Mouse (Mus musculus): Measurements from ENCODE around the gene Bcl3. TPM values are rescaled to one million over a fixed set of nuclear protein-coding genes. Genes with fewer than 3 reads are reported as not detected.
"Not testable (repeated sequence)": the region's sequence is repeated elsewhere in the genome, so short reads cannot be mapped to it uniquely, and the experiment has no call there.

Bcl3 gene
- polyA plus RNA-seq, 1 experiment from 2014 or later = 0.64 TPM

GRCm38 (mm10) chr7:19795236-19795635, 27.3 kb downstream of the Bcl3 start:
- H3K4me2 ChIP-seq (replicated peaks) = no peak overlapping the region
- no peak overlapping the region for H3K27ac ChIP-seq (replicated peaks)
- H3K9me3 ChIP-seq = no peaks in the 10 kb centered on the region
- peaks cover 44% of the 10 kb centered on the region for H3K27me3 ChIP-seq
- H3K4me3 ChIP-seq = no peak overlapping the region
- ATAC-seq (ENCODE audit: low FRiP score, low read depth) = no peak
- no peaks in the 10 kb centered on the region for H3K36me3 ChIP-seq
- H3K9ac ChIP-seq (replicated peaks) = no peak overlapping the region
- no peaks in the 10 kb centered on the region for H3K4me1 ChIP-seq
- 60% methylated on average over 2 of the region's 2 CpGs for WGBS

- Histone ChIP-seq H3K27ac (replicated peaks) (no peak overlapping the region), H3K9me3 (no peaks in the 10 kb centered on the region), H3K9ac (replicated peaks) (no peak overlapping the region), H3K36me3 (no peaks in the 10 kb centered on the region), H3K27me3 (peaks cover 54% of the 10 kb centered on the region), H3K4me1 (peaks cover 5% of the 10 kb centered on the region), H3K4me2 (replicated peaks) (no peak overlapping the region), H3K4me3 (no peak overlapping the region)
- ATAC-seq (ENCODE audit: low FRiP score, low read depth) = no peak
- 90% methylated on average over 19 of the region's 19 CpGs for WGBS
Measured at GRCm38 (mm10) chr7:19792701-19793630, 29.6 kb downstream of the Bcl3 start.

DNA sequence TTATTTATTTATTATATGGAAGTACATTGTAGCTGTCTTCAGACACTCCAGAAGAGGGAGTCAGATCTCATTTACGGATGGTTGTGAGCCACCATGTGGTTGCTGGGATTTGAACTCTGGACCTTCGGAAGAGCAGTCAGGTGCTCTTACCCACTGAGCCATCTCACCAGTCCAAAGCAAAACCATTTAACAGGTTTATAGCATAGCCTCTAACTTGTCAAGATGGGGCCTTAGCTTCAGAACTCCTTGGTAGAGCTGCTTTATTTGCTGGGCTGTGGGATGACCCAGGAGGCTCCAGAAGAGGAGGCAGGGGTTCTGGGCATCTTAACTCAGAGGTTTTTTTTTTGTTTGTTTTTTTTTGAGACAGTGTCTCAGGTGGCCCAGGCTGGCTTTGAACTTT, 31.1 kb downstream of the Bcl3 start:
- H3K9me3 ChIP-seq; ATAC-seq (ENCODE audit: low FRiP score, low read depth); H3K36me3 ChIP-seq; H3K4me2 ChIP-seq (replicated peaks); H3K9ac ChIP-seq (replicated peaks); H3K27ac ChIP-seq (replicated peaks); H3K4me1 ChIP-seq; H3K4me3 ChIP-seq: not testable (repeated sequence)
- 80% methylated on average over 2 of the region's 2 CpGs for WGBS
- H3K27me3 ChIP-seq = peaks cover 42% of the 10 kb centered on the region

GRCm38 (mm10) chr7:19789904-19790347, 32.6 kb downstream of the Bcl3 start:
- H3K36me3 ChIP-seq = no peaks in the 10 kb centered on the region
- H3K4me1 ChIP-seq = peaks cover 5% of the 10 kb centered on the region
- peak overlapping the region; percentile 37 for H3K4me3 ChIP-seq
- H3K27me3 ChIP-seq = peaks cover 28% of the 10 kb centered on the region
- H3K4me2 ChIP-seq (replicated peaks) = peak overlapping the region; percentile 64
- no peak overlapping the region for H3K27ac ChIP-seq (replicated peaks)
- 2% methylated on average over 19 of the region's 19 CpGs for WGBS
- H3K9ac ChIP-seq (replicated peaks) = peak overlapping the region; percentile 55; the same call in 1 of the 2 replicates
- peak; percentile 51; the same call in 1 of the 2 replicates for ATAC-seq (ENCODE audit: low FRiP score, low read depth)
- H3K9me3 ChIP-seq = no peaks in the 10 kb centered on the region

DNA sequence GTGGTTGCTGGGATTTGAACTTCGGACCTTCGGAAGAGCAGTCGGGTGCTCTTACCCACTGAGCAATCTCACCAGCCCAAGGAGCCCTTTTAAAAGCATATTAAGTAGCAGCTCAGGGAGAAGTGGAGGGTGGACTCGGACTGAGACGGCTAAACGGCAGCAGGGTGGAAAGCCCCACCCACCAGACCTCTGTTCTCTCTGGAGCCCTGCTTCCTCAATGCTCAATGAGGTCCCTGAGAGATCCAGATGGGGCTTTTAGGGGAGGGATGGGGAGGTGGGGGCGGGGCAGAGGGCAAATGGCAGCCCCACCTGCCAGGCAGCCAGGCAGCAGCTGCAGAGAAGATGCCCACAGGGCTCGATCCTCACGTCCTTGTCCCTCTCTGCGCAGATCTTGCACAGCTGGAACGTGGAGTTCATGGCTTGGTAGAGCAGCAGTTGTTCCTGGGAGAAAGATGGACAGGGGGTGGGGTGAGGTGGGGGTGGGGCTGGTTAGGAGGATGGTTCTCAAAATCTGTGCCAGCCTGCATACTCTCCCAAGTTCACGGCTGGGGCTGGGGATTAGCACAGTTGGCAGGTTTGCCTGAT, 36.6 kb downstream of the Bcl3 start:
- H3K9ac ChIP-seq (replicated peaks) = no peak overlapping the region
- peaks cover 5% of the 10 kb centered on the region for H3K4me1 ChIP-seq
- no peak overlapping the region for H3K4me3 ChIP-seq
- 46% methylated on average over 11 of the region's 12 CpGs for WGBS
- no peak overlapping the region for H3K4me2 ChIP-seq (replicated peaks)
- no peak for ATAC-seq (ENCODE audit: low FRiP score, low read depth)
- H3K27me3 ChIP-seq = peaks cover 16% of the 10 kb centered on the region
- no peaks in the 10 kb centered on the region for H3K36me3 ChIP-seq
- H3K9me3 ChIP-seq = no peaks in the 10 kb centered on the region
- H3K27ac ChIP-seq (replicated peaks) = no peak overlapping the region

DNA sequence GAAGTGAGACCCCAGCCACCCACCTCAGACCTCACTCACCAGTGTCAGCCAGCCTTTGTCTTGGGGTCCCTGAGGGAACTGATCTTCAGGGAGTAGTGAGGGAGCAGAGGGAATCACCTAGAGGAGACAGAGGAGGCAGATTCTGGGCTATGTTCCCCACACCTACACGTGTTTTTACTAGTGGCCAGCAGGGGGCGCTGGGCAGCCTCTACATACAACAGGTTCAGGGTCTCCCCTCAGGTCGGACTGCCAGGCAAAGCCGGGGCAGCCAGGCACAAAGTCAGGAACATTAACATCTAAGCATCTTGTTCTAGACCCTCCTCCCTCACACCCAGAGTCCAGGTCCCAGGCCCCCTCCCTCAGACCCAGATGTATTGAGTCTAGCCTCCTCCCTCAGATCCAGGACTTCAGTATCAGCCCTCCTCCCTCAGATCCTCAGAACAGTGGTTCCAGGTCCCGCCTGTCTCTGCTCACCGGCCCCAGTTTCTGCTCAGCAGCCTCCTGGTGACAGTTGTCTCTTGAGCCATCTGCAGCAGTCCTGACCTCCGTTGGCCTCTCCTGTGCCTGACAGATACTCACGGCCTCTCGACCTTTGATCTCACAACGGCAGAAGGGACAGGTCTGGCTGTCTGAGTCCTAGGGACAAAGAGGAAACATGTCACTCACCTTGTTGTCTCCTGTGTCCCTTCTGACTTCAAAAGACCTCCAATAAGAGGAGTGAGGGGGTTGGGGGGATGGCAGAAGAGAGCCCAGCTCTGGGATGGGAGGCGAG, 37.6 kb downstream of the Bcl3 start:
- no peak; the same call in 1 of the 2 replicates for ATAC-seq (ENCODE audit: low FRiP score, low read depth)
- Histone ChIP-seq H3K27me3 (peaks cover 9% of the 10 kb centered on the region), H3K36me3 (no peaks in the 10 kb centered on the region), H3K9ac (replicated peaks) (no peak overlapping the region; the same call in 1 of the 2 replicates), H3K9me3 (no peaks in the 10 kb centered on the region), H3K27ac (replicated peaks) (no peak overlapping the region), H3K4me2 (replicated peaks) (no peak overlapping the region), H3K4me1 (peaks cover 5% of the 10 kb centered on the region), H3K4me3 (no peak overlapping the region)
- 48% methylated on average over 11 of the region's 11 CpGs for WGBS

DNA sequence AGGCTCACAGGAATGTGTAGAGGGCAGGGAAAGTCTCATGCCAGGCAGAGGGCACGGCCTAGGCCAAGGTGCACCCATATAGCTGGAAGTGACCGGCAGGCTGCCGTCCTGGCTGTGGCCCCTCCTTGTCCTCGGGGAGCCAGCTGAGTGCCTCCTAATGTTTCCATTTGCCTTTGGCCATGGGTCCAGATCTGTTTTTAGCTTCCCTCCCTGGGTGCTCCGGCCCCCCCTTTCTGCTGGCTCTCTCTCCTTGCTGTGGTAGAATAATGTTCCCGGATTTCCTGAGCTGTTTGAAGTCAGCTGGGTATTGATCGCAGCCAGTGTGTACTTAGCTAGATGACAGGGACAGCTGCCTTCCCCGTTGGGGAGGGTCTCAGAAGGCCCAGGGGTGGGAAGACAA, 38.9 kb downstream of the Bcl3 start:
- Histone ChIP-seq H3K4me1 (no peaks in the 10 kb centered on the region), H3K9me3 (no peaks in the 10 kb centered on the region), H3K27ac (replicated peaks) (no peak overlapping the region), H3K9ac (replicated peaks) (no peak overlapping the region), H3K4me2 (replicated peaks) (no peak overlapping the region), H3K36me3 (no peaks in the 10 kb centered on the region), H3K27me3 (peaks cover 1% of the 10 kb centered on the region; the same call in 1 of the 2 replicates), H3K4me3 (no peak overlapping the region)
- no peak for ATAC-seq (ENCODE audit: low FRiP score, low read depth)
- WGBS = 80% methylated on average over 8 of the region's 8 CpGs

DNA sequence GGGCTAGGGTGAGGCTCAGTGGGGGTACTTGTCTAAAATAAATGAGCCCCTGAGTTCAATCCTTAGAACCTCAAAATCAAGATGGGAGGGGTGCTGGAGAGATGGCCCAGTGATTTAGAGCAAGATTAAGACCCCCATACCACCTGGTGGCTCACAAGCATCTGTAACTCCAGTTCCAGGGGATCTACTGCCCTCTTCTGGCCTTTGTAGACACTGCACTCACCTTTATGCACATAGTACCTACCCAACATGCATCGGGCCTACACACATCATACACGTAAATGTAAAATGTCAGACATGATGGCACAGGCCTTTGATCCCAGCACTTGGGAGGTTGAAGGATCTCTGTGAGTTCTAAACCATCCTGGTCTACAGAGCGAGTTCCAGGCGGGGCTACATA, 39.9 kb downstream of the Bcl3 start:
- H3K9ac ChIP-seq (replicated peaks) = no peak overlapping the region
- H3K27me3 ChIP-seq = no peaks in the 10 kb centered on the region
- no peak for ATAC-seq (ENCODE audit: low FRiP score, low read depth)
- H3K4me1 ChIP-seq = no peaks in the 10 kb centered on the region
- no peak overlapping the region for H3K4me2 ChIP-seq (replicated peaks)
- 90% methylated on average over 4 of the region's 4 CpGs for WGBS
- H3K4me3 ChIP-seq = no peak overlapping the region
- no peak overlapping the region for H3K27ac ChIP-seq (replicated peaks)
- H3K9me3 ChIP-seq = no peaks in the 10 kb centered on the region
- no peaks in the 10 kb centered on the region for H3K36me3 ChIP-seq

GRCm38 (mm10) chr7:19781741-19782140, 40.8 kb downstream of the Bcl3 start:
- H3K36me3 ChIP-seq = no peaks in the 10 kb centered on the region
- H3K4me2 ChIP-seq (replicated peaks) = no peak overlapping the region
- H3K9me3 ChIP-seq = no peaks in the 10 kb centered on the region
- 92% methylated on average over 7 of the region's 7 CpGs for WGBS
- H3K9ac ChIP-seq (replicated peaks) = no peak overlapping the region
- no peaks in the 10 kb centered on the region for H3K4me1 ChIP-seq
- H3K4me3 ChIP-seq = no peak overlapping the region
- H3K27me3 ChIP-seq = no peaks in the 10 kb centered on the region
- ATAC-seq (ENCODE audit: low FRiP score, low read depth) = no peak
- no peak overlapping the region for H3K27ac ChIP-seq (replicated peaks)

DNA sequence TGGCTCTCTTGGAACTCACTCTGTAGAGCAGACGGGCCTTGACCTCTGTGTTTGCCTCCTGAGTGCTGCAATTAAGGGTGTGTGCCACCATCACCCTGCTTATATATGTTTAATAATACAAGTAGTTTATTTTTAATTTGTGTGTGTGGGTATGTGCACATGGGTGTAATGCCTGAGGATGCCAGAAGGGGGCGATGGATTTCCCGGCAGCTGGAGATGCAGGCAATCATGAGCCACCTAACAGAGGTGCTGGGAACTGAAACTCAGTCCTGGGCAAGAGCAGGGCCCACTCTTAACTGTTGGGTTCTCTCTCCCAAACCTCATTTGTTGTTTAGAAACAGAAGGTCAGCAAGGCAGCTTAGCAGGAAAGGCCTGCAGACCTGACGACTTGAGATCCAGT, 42.7 kb downstream of the Bcl3 start:
- Histone ChIP-seq H3K27ac (replicated peaks) (no peak overlapping the region), H3K4me2 (replicated peaks) (no peak overlapping the region), H3K9ac (replicated peaks) (no peak overlapping the region), H3K36me3 (no peaks in the 10 kb centered on the region), H3K9me3 (no peaks in the 10 kb centered on the region), H3K4me3 (no peak overlapping the region), H3K4me1 (no peaks in the 10 kb centered on the region), H3K27me3 (no peaks in the 10 kb centered on the region)
- no peak for ATAC-seq (ENCODE audit: low FRiP score, low read depth)
- 81% methylated on average over 4 of the region's 4 CpGs for WGBS

- no peak overlapping the region for H3K9ac ChIP-seq (replicated peaks)
- 84% methylated on average over 8 of the region's 8 CpGs for WGBS
- H3K27ac ChIP-seq (replicated peaks) = no peak overlapping the region
- H3K27me3 ChIP-seq = no peaks in the 10 kb centered on the region
- H3K4me2 ChIP-seq (replicated peaks) = no peak overlapping the region
- no peaks in the 10 kb centered on the region for H3K36me3 ChIP-seq
- no peak overlapping the region for H3K4me3 ChIP-seq
- no peak for ATAC-seq (ENCODE audit: low FRiP score, low read depth)
- H3K4me1 ChIP-seq = no peaks in the 10 kb centered on the region
- no peaks in the 10 kb centered on the region for H3K9me3 ChIP-seq
Measured at GRCm38 (mm10) chr7:19778645-19779044, 43.9 kb downstream of the Bcl3 start.
